10 mouse cellular contexts compared by ENCODE assay signal in the genomic region with DNA sequence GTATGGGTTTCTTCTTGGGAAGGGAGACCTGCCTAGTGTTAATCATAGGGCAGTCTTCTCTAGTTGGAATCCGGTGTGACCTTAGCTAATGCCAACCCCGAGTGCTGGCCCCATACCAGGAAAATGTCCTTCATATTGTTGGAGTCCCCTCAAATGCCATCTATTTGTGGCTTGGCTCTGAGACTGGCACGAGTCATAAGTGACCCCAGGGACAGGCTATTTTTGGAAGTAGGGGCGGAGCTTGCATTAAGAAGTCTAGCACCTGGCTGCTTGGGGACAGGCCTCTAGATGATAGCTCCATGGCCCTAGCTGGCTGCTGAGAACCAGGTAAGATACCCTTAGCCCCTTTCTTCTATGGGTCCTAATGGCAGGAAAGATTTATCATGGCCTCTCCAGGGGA. TPM values are rescaled to one million over a fixed set of nuclear protein-coding genes. Genes with fewer than 3 reads are reported as not detected.
A peak's percentile ranks its signal among the peaks of the same experiment; 100 is the strongest.
DNase-seq lines count a peak whose midpoint lies in the region; ATAC-seq lines count a peak whose summit lies in the region.
"Had no signal": no experiment of that assay in that cellular context is flagged by ENCODE, and none has a peak within 500 bp of the region (broad histone marks: within the 10 kb centered on the region; RNA-seq: fewer than 3 reads in every experiment).

TSS of gene Perm1 (plus strand) at position 220 of the 400 bp plus-strand sequence.

- intact Hi-C loops in heart, postnatal 25 days (cut with DNase I) = no loop called here
- intact Hi-C loops in left cerebral cortex, postnatal 10 days (cut with DNase I) = no loop called here
- intact Hi-C loops in left cerebral cortex, postnatal 4 days (cut with DNase I) = no loop called here

- H3K4me2 ChIP-seq in neural tube, embryonic 15.5 days = no peak within 1 kb of the TSS
- H3K4me2 ChIP-seq: neural tube, embryonic 13.5 days had no signal

- H3K27me3 ChIP-seq in neural tube, embryonic 15.5 days (replicated peaks) = no peaks in the 10 kb centered on the region
- H3K27me3 ChIP-seq: neural tube, embryonic 13.5 days had no signal

- H3K27ac ChIP-seq in neural tube, embryonic 15.5 days (replicated peaks) = no peak within 1 kb of the TSS
- H3K27ac ChIP-seq: neural tube, embryonic 13.5 days had no signal

- H3K9ac ChIP-seq in neural tube, embryonic 15.5 days (replicated peaks) = no peak within 1 kb of the TSS
- H3K9ac ChIP-seq: forebrain, postnatal 0 days; neural tube, embryonic 13.5 days had no signal

- no peaks in the 10 kb centered on the region for H3K9me3 ChIP-seq in neural tube, embryonic 15.5 days (replicated peaks)
- H3K9me3 ChIP-seq: neural tube, embryonic 13.5 days had no signal

- H3K4me3 ChIP-seq in neural tube, embryonic 15.5 days (replicated peaks) = no peak within 1 kb of the TSS
- H3K4me3 ChIP-seq: neural tube, embryonic 13.5 days had no signal

- no peaks in the 10 kb centered on the region for H3K36me3 ChIP-seq in neural tube, embryonic 15.5 days

- DNase-seq in A20 (ENCODE audit: low read depth, low spot score) (peak; percentile 59), adipocyte (ENCODE audit: low spot score) (peak; percentile 74)
- DNase-seq in gastrocnemius, postnatal 25 days = peak; percentile 85
- DNase-seq in heart, postnatal 25 days (ENCODE audit: low spot score) = no peak
- no peak for DNase-seq in layer of hippocampus, postnatal 25 days (ENCODE audit: extremely low spot score in 1 of 2, low spot score in 1 of 2)
- no peak for DNase-seq in left cerebral cortex, postnatal 10 days (ENCODE audit: extremely low spot score in 1 of 2, low spot score in 2 of 2)
- DNase-seq in left cerebral cortex, postnatal 4 days = no peak
- DNase-seq: forebrain, postnatal 0 days had no signal

- H3K4me1 ChIP-seq in neural tube, embryonic 15.5 days = no peaks in the 10 kb centered on the region
- H3K4me1 ChIP-seq: neural tube, embryonic 13.5 days had no signal

- 79% methylated on average over 4 of the region's 4 CpGs for WGBS in neural tube, embryonic 15.5 days

- no peak for ATAC-seq in neural tube, embryonic 15.5 days (ENCODE audit: low FRiP score)
- ATAC-seq: forebrain, postnatal 0 days had no signal

RNA-seq across cellular contexts. Expression of gene Perm1, which starts in this region (rescaled TPM):
- 100 to 1,000 TPM; 169 to 182 TPM for total RNA-seq in gastrocnemius, postnatal 25 days (2021)
- total RNA-seq in heart, postnatal 25 days (2021) = 100 to 1,000 TPM; 227 to 246 TPM
- total RNA-seq in layer of hippocampus, postnatal 25 days (2021) = under 1 TPM; 0.23 to 0.27 TPM
- under 1 TPM; 0.22 to 0.28 TPM for total RNA-seq in left cerebral cortex, postnatal 10 days (2021)
- 2.3 and 2.8 TPM in 2 replicates for polyA plus RNA-seq in neural tube, embryonic 15.5 days (2015; fragmentation: Nextera tagmentation; extraction: Ambion mirVana)
- total RNA-seq in left cerebral cortex, postnatal 4 days (2021) = under 1 TPM; 0.36 to 0.46 TPM

Comparison
In these comparisons a context has a peak if more than half of its experiments do, and no peak if none do; other contexts are left out.
1. RNA of gene Perm1 (total RNA-seq): 227 to 246 TPM in heart, postnatal 25 days and 169 to 182 TPM in gastrocnemius, postnatal 25 days; 0.36 to 0.46 TPM in left cerebral cortex, postnatal 4 days, 0.22 to 0.28 TPM in left cerebral cortex, postnatal 10 days and 0.23 to 0.27 TPM in layer of hippocampus, postnatal 25 days; every median in the first group is over 100 times any median in the second.
2. DNase-seq: peak in A20 (single experiment), adipocyte (single experiment) and gastrocnemius, postnatal 25 days (single experiment); none in heart, postnatal 25 days (single experiment), layer of hippocampus, postnatal 25 days (0 of 2), left cerebral cortex, postnatal 10 days (0 of 2) and left cerebral cortex, postnatal 4 days (single experiment).